Mouse (Mus musculus): ENCODE data around the gene Gmds. TPM values are rescaled to one million over a fixed set of nuclear protein-coding genes. Genes with fewer than 3 reads are reported as not detected.

Gmds gene
- polyA plus RNA-seq, 1 experiment from 2014 or later, result 38.0 TPM

- no peak overlapping the region for H3K4me3 ChIP-seq (ENCODE audit: low read length)
- H3K27me3 ChIP-seq (ENCODE audit: insufficient read depth, low read length), result no peaks in the 10 kb centered on the region
- no peaks in the 10 kb centered on the region for H3K9me3 ChIP-seq (ENCODE audit: low read length)
- no peak overlapping the region for H3K9ac ChIP-seq (replicated peaks; ENCODE audit: low read length)
- H3K4me2 ChIP-seq (replicated peaks; ENCODE audit: low read depth, low read length), result no peak overlapping the region
- no peaks in the 10 kb centered on the region for H3K36me3 ChIP-seq (ENCODE audit: insufficient read depth, low read length)
- H3K27ac ChIP-seq (ENCODE audit: low read length), result no peak overlapping the region
- no peak for ATAC-seq (ENCODE audit: low FRiP score, low TSS enrichment)
- 76% methylated on average over 4 of the region's 4 CpGs for WGBS
- H3K4me1 ChIP-seq (ENCODE audit: insufficient read depth, low read length), result no peaks in the 10 kb centered on the region
Measured at GRCm38 (mm10) chr13:31835802-31836201, 502.7 kb downstream of the Gmds start.

GRCm38 (mm10) chr13:31830332-31830731, 508.2 kb downstream of the Gmds start:
- H3K9me3 ChIP-seq (ENCODE audit: low read length), result no peaks in the 10 kb centered on the region
- WGBS, result 39% methylated on average over 9 of the region's 9 CpGs
- H3K27me3 ChIP-seq (ENCODE audit: insufficient read depth, low read length), result peaks cover 4% of the 10 kb centered on the region; the same call in 1 of the 2 replicates
- H3K4me3 ChIP-seq (ENCODE audit: low read length), result no peak overlapping the region
- H3K9ac ChIP-seq (replicated peaks; ENCODE audit: low read length), result no peak overlapping the region
- H3K4me1 ChIP-seq (ENCODE audit: insufficient read depth, low read length), result 0 out of 2 replicates have a peak, but pooled peaks cover 10% of the 10 kb centered on the region
- no peak overlapping the region for H3K4me2 ChIP-seq (replicated peaks; ENCODE audit: low read depth, low read length)
- ATAC-seq (ENCODE audit: low FRiP score, low TSS enrichment), result peak; percentile 51; the same call in 1 of the 2 replicates
- H3K27ac ChIP-seq (ENCODE audit: low read length), result no peak overlapping the region
- H3K36me3 ChIP-seq (ENCODE audit: insufficient read depth, low read length), result no peaks in the 10 kb centered on the region

- no peak for ATAC-seq (ENCODE audit: low FRiP score, low TSS enrichment)
- H3K27me3 ChIP-seq (ENCODE audit: insufficient read depth, low read length), result peaks cover 4% of the 10 kb centered on the region; the same call in 1 of the 2 replicates
Measured at GRCm38 (mm10) chr13:31828446-31828845, 510.1 kb downstream of the Gmds start.

GRCm38 (mm10) chr13:31827820-31828332, 510.7 kb downstream of the Gmds start:
- no peaks in the 10 kb centered on the region for H3K36me3 ChIP-seq (ENCODE audit: insufficient read depth, low read length)
- H3K27ac ChIP-seq (ENCODE audit: low read length), result no peak overlapping the region
- WGBS, result 43% methylated on average over 3 of the region's 3 CpGs
- H3K9ac ChIP-seq (replicated peaks; ENCODE audit: low read length), result no peak overlapping the region
- peaks cover 15% of the 10 kb centered on the region for H3K4me1 ChIP-seq (ENCODE audit: insufficient read depth, low read length)
- H3K4me3 ChIP-seq (ENCODE audit: low read length), result no peak overlapping the region
- no peak overlapping the region for H3K4me2 ChIP-seq (replicated peaks; ENCODE audit: low read depth, low read length)
- H3K27me3 ChIP-seq (ENCODE audit: insufficient read depth, low read length), result peaks cover 4% of the 10 kb centered on the region; the same call in 1 of the 2 replicates
- no peaks in the 10 kb centered on the region for H3K9me3 ChIP-seq (ENCODE audit: low read length)
- no peak for ATAC-seq (ENCODE audit: low FRiP score, low TSS enrichment)

More at GRCm38 (mm10) chr13:31828446-31828845, 510.1 kb downstream of the Gmds start:
- WGBS, result 81% methylated on average over 4 of the region's 4 CpGs
- no peaks in the 10 kb centered on the region for H3K36me3 ChIP-seq (ENCODE audit: insufficient read depth, low read length)
- H3K27ac ChIP-seq (ENCODE audit: low read length), result no peak overlapping the region
- no peaks in the 10 kb centered on the region for H3K9me3 ChIP-seq (ENCODE audit: low read length)
- no peak overlapping the region for H3K4me2 ChIP-seq (replicated peaks; ENCODE audit: low read depth, low read length)
- no peak overlapping the region for H3K4me3 ChIP-seq (ENCODE audit: low read length)
- peaks cover 11% of the 10 kb centered on the region for H3K4me1 ChIP-seq (ENCODE audit: insufficient read depth, low read length)
- H3K9ac ChIP-seq (replicated peaks; ENCODE audit: low read length), result no peak overlapping the region

- ATAC-seq (ENCODE audit: low FRiP score, low TSS enrichment), result no peak
- Histone ChIP-seq H3K9me3 (ENCODE audit: low read length) (no peaks in the 10 kb centered on the region), H3K4me3 (ENCODE audit: low read length) (no peak overlapping the region), H3K27ac (ENCODE audit: low read length) (no peak overlapping the region), H3K4me2 (replicated peaks; ENCODE audit: low read depth, low read length) (no peak overlapping the region), H3K9ac (replicated peaks; ENCODE audit: low read length) (no peak overlapping the region), H3K4me1 (ENCODE audit: insufficient read depth, low read length) (peaks cover 22% of the 10 kb centered on the region), H3K36me3 (ENCODE audit: insufficient read depth, low read length) (no peaks in the 10 kb centered on the region), H3K27me3 (ENCODE audit: insufficient read depth, low read length) (peaks cover 4% of the 10 kb centered on the region; the same call in 1 of the 2 replicates)
- WGBS, result 86% methylated on average over 5 of the region's 5 CpGs
Measured at GRCm38 (mm10) chr13:31827160-31827559, 511.4 kb downstream of the Gmds start.

- Histone ChIP-seq H3K4me2 (replicated peaks; ENCODE audit: low read depth, low read length) (no peak overlapping the region), H3K36me3 (ENCODE audit: insufficient read depth, low read length) (no peaks in the 10 kb centered on the region), H3K27me3 (ENCODE audit: insufficient read depth, low read length) (peaks cover 4% of the 10 kb centered on the region; the same call in 1 of the 2 replicates), H3K4me1 (ENCODE audit: insufficient read depth, low read length) (peaks cover 36% of the 10 kb centered on the region), H3K27ac (ENCODE audit: low read length) (no peak overlapping the region), H3K4me3 (ENCODE audit: low read length) (no peak overlapping the region), H3K9me3 (ENCODE audit: low read length) (no peaks in the 10 kb centered on the region), H3K9ac (replicated peaks; ENCODE audit: low read length) (no peak overlapping the region)
- no peak for ATAC-seq (ENCODE audit: low FRiP score, low TSS enrichment)
- 92% methylated on average over 1 of the region's 1 CpGs for WGBS
Measured at GRCm38 (mm10) chr13:31825180-31825579, 513.4 kb downstream of the Gmds start.

GRCm38 (mm10) chr13:31823316-31823715, 515.2 kb downstream of the Gmds start:
- peaks cover 44% of the 10 kb centered on the region for H3K4me1 ChIP-seq (ENCODE audit: insufficient read depth, low read length)
- ATAC-seq (ENCODE audit: low FRiP score, low TSS enrichment), result no peak
- no peaks in the 10 kb centered on the region for H3K36me3 ChIP-seq (ENCODE audit: insufficient read depth, low read length)
- H3K27ac ChIP-seq (ENCODE audit: low read length), result no peak overlapping the region
- H3K4me3 ChIP-seq (ENCODE audit: low read length), result no peak overlapping the region
- no peaks in the 10 kb centered on the region for H3K9me3 ChIP-seq (ENCODE audit: low read length)
- H3K27me3 ChIP-seq (ENCODE audit: insufficient read depth, low read length), result peaks cover 4% of the 10 kb centered on the region; the same call in 1 of the 2 replicates
- WGBS, result 28% methylated on average over 5 of the region's 5 CpGs
- no peak overlapping the region for H3K9ac ChIP-seq (replicated peaks; ENCODE audit: low read length)
- no peak overlapping the region for H3K4me2 ChIP-seq (replicated peaks; ENCODE audit: low read depth, low read length)

GRCm38 (mm10) chr13:31821050-31821449, 517.5 kb downstream of the Gmds start:
- WGBS, result 33% methylated on average over 6 of the region's 6 CpGs
- H3K9ac ChIP-seq (replicated peaks; ENCODE audit: low read length), result peak overlapping the region; percentile 64

GRCm38 (mm10) chr13:31820587-31821017, 517.9 kb downstream of the Gmds start:
- Histone ChIP-seq H3K9ac (replicated peaks; ENCODE audit: low read length) (peak overlapping the region; percentile 64), H3K4me1 (ENCODE audit: insufficient read depth, low read length) (peaks cover 60% of the 10 kb centered on the region), H3K9me3 (ENCODE audit: low read length) (no peaks in the 10 kb centered on the region), H3K27ac (ENCODE audit: low read length) (no peak overlapping the region), H3K4me2 (replicated peaks; ENCODE audit: low read depth, low read length) (peak overlapping the region; percentile 54), H3K27me3 (ENCODE audit: insufficient read depth, low read length) (no peaks in the 10 kb centered on the region), H3K4me3 (ENCODE audit: low read length) (peak overlapping the region; percentile 31), H3K36me3 (ENCODE audit: insufficient read depth, low read length) (no peaks in the 10 kb centered on the region)
- whole genome bisulfite sequencing, result 10% methylated on average over 16 of the region's 16 CpGs
- ATAC-seq (ENCODE audit: low FRiP score, low TSS enrichment), result peak; percentile 70

More at GRCm38 (mm10) chr13:31821050-31821449, 517.5 kb downstream of the Gmds start:
- peak overlapping the region; percentile 54 for H3K4me2 ChIP-seq (replicated peaks; ENCODE audit: low read depth, low read length)
- no peaks in the 10 kb centered on the region for H3K36me3 ChIP-seq (ENCODE audit: insufficient read depth, low read length)
- peaks cover 2% of the 10 kb centered on the region; the same call in 1 of the 2 replicates for H3K27me3 ChIP-seq (ENCODE audit: insufficient read depth, low read length)
- no peak overlapping the region for H3K27ac ChIP-seq (ENCODE audit: low read length)
- peaks cover 56% of the 10 kb centered on the region for H3K4me1 ChIP-seq (ENCODE audit: insufficient read depth, low read length)
- no peaks in the 10 kb centered on the region for H3K9me3 ChIP-seq (ENCODE audit: low read length)
- peak overlapping the region; percentile 31 for H3K4me3 ChIP-seq (ENCODE audit: low read length)
- no peak for ATAC-seq (ENCODE audit: low FRiP score, low TSS enrichment)

GRCm38 (mm10) chr13:31819664-31820405, 518.7 kb downstream of the Gmds start:
- H3K27ac ChIP-seq (ENCODE audit: low read length), result no peak overlapping the region
- H3K4me1 ChIP-seq (ENCODE audit: insufficient read depth, low read length), result peaks cover 68% of the 10 kb centered on the region
- no peak overlapping the region for H3K9ac ChIP-seq (replicated peaks; ENCODE audit: low read length)
- no peak overlapping the region for H3K4me3 ChIP-seq (ENCODE audit: low read length)
- no peaks in the 10 kb centered on the region for H3K27me3 ChIP-seq (ENCODE audit: insufficient read depth, low read length)
- H3K4me2 ChIP-seq (replicated peaks; ENCODE audit: low read depth, low read length), result no peak overlapping the region
- H3K36me3 ChIP-seq (ENCODE audit: insufficient read depth, low read length), result no peaks in the 10 kb centered on the region
- no peak for ATAC-seq (ENCODE audit: low FRiP score, low TSS enrichment)
- no peaks in the 10 kb centered on the region for H3K9me3 ChIP-seq (ENCODE audit: low read length)
- WGBS, result 42% methylated on average over 14 of the region's 14 CpGs
